Mouse (Mus musculus) right cerebral cortex, adult 18-20 months (tissue): ENCODE results near the gene Ube2t.

Experiments used
- DNase-seq: peaks from one replicate; pipeline ENCODE4 v3.0.0; 2022; ENCODE audit warnings: mixed read lengths

The Ube2t gene

DNA sequence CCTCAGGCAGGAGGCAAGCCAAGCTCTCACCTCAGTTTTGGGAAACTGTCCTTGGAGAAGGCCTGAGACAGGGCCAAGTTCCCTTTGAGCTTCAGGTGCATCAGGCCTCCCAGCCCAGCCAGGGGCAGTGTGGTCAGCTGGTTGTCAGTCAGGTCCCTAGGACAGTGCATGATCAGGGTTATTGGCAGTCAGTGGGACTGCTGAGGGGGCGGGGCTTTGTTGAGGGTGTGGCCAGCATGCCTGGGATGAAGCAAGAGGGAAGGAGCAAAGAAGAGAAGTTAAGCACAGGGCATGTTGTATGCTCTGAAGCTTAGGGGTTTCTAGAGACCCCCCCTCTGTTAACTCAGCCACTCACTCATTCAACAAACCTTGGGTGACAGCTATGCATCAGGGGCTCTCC, 33.6 kb downstream of the Ube2t start:
- no peak for DNase-seq

DNA sequence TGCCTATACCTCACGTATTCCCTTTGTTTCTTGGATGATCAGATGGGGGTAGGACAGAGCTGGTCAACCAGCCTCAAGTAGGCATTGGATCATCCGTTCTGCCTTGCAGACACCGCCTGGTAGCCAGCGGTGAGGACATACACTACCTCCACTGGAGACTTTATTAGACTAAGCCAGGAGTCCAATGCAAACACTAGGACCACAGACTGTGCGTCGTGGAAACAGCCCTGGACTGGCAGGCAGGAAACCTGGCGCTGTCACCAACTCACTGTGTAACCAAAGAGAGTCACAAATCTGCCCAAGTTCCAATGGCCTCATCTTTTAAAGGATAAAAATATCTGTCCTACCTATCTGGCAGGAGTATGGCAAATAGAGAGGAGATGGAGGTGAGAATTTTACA, 34.1 kb downstream of the Ube2t start:
- no peak for DNase-seq

DNA sequence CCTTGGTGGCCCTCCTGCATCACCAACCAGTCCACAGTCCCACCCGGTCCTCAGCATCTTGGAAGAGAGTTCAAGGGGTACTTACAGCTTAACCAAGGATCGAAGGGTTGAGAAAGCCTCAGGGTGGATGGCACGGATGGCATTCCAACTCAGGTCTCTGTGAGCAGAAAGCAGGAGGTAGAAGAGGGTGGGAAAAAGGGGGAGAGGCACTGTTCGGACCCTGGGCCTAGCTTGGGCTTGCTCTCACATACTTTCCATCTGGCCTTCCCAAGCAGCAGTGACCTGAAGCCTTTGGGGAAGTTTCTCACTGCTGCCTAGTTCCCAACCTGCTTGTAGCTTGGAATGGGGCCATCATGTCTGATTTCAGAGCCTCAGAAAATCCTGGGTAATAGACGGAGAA, 35.2 kb downstream of the Ube2t start:
- DNase-seq, result no peak

- no peak for DNase-seq
Observed at GRCm38 (mm10) chr1:134998231-134998630, 35.9 kb downstream of the Ube2t start.

DNA sequence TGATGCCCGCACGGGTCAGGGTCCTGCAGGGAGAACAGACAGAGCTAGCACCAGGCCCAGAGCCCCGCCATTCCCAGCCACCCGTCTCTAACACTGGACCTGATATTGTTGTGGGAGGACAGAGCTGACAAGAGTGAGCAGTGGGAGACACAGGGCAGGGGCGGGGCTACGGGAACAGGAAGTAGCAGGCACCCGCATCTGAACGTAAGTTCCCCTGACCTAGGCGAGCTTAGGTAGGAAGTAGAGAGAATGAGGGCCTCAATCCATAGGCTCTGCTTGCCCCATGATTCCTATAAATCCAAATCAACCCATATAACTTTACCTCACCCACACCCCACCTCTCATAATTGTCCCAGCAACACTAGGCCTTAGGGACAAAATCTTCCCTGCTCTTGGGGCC, 38.2 kb downstream of the Ube2t start:
- no peak for DNase-seq

- no peak for DNase-seq
Observed at GRCm38 (mm10) chr1:135003346-135003745, 41.0 kb downstream of the Ube2t start.

GRCm38 (mm10) chr1:135005696-135006095, 43.3 kb downstream of the Ube2t start:
- no peak for DNase-seq

DNA sequence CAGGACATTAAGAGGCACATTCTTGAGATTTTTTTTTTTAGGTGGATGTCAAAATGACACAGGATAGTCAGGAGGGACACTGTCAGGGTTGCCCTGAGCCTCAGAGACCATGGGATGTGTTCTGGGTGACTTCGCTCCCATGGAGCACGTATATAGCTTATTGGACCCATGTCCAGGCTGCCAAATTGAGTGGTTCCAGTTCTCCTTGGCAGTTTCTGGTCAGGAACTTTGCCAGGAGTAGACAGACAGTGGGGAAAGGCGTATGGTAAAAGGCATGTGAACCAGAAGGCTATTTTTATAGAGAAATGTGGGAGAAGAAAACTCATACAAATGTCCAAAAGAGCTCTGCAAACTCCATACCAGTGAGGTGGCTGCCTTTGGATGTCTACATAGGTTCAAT, 47.5 kb downstream of the Ube2t start:
- DNase-seq, result no peak

- DNase-seq, result no peak
Observed at GRCm38 (mm10) chr1:135011912-135012311, 49.5 kb downstream of the Ube2t start.

DNA sequence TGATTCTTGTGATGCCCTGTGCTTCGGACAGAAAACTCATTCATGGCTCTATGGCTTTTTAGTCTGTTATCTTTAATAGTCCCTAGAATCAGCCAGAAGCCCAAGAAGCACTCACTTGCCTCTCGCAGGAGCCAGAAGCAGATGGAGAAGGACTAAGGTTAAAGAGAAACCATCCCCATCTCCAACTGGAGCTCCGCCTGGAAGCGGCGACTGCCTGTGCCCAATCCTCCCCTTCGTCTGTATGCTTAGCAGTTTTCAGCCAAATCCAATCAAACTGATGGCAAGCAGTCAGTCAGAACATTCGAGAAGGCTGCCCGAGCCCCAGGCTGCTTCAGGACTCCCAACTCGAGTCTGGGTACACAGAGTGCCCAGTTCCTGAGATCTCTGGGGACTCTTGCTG, 50.1 kb downstream of the Ube2t start:
- DNase-seq, result no peak

DNA sequence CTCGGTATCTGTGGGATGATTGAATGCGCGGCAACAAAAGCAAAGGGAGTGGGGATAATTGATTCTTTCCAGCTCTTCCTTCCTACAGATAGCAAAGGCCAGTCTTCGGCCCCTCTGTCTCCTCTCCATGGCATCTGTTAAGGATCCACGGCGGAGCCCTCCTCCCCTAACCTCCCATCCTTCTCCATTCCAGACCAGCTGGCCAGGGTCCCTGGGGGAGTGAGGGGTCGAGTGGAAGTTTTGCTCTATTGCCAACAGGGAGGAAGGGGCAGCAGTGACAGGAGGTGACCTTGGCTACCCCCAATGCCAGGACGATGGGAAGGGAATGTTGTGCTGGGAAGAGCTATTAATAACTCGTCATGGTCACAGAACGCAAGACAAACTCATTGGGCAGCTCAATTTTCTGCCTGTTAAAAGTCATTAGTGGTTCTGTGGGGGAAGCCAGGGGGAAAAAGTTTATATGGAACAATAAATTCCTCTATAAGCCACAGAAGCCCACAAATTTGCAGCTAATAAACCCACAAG, 52.6 kb downstream of the Ube2t start:
- no peak for DNase-seq

- DNase-seq, result no peak
Observed at GRCm38 (mm10) chr1:135016907-135017655, 54.7 kb downstream of the Ube2t start.

DNA sequence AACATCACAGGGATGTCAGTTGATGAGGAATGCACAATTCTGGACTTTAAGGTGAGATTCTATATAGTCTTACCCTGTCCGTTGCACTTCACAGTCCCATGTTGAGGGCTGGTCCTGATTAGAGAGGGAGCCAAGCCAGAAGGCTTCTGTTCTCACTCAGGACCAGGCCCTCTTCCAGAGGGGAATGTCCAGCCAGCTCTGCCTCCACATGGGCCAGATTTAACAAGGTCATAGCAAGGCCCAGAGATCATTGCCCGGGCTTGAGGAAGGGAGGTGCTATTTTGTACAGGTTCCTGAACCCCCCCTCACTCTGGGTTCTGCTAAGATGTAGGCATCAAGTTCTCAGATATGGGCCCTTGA, 55.3 kb downstream of the Ube2t start:
- no peak for DNase-seq

GRCm38 (mm10) chr1:135019087-135019774, 56.9 kb downstream of the Ube2t start:
- DNase-seq, result peak; percentile 48

GRCm38 (mm10) chr1:135019775-135020167, 57.4 kb downstream of the Ube2t start:
- no peak for DNase-seq

DNA sequence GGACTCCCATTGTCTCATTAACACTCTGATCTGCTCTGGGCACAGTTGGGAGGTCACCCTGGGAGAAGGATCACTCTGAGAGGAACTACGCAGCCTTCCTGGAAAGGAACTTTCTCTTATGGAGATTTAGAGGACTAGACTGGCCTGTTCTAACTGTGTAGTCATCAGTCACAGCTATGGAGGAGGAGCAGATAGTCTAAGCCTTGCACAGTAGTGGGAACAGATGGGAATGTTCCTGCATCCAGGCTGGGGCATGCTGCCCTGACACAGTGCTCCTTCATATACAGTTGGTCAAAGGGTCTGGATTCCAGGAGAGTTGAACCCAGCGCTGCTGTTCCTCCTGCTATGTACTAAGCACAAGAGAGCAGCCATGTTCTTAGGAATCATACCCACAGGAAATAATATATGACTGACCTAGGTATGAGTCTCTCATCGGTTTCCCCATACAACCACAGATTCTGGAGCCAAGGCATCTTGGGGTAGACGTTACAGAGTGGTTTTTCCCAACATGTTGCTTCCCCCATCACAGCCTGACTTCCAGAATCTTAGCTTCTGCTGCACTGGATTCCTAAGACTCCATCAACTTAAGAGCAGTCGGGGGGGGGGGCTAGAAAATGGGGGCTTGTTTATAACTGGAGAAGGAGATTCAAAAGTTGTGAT, 58.0 kb downstream of the Ube2t start:
- no peak for DNase-seq

DNA sequence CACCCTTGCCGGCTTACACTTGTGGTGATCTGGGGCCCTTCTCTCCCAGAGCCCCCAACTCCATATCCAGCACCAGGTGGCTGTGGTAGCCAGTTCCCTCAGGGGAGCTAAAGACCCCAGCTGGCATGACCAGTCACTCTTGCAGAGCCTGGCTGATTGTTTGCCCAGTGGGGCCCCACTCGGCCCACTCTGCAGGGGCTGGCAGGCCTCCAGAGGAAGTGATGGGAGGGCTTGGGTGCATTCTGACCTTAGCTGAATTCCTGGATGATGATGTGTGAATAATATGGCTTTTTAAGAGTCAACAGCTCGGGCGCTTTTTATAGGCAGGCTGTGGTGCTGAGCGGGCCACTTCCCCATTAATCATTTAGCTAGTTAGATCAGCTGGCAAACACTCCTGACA, 58.6 kb downstream of the Ube2t start:
- no peak for DNase-seq

GRCm38 (mm10) chr1:135021936-135022335, 59.6 kb downstream of the Ube2t start:
- DNase-seq, result no peak

DNA sequence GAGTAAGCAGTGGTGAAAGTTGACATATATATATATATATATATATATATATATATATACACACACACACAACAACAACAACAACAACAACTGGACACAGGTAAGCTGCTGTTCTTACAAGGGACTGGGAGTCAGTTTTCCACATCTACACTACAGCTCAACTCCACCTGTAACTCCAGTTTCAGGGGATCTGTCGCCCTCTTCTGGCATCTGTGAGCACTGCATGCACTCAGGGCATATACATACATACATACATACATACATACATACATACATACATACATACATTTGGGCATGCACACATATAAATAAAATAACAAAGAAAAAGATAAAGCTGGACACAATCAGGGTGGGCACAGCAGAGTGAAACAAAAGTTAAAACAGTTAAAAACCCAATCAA, 61.2 kb downstream of the Ube2t start:
- DNase-seq, result no peak
